Mouse (Mus musculus) brain, embryonic 14.5 days (tissue): ENCODE results near the gene 1700025G04Rik.

Experiments
- CTCF ChIP-seq: fragments of 200-500 bp; IDR thresholded peaks from 2 replicates; pipeline ENCODE4 v1.5.1; 2012; ENCODE audit warnings: inconsistent platforms, mild to moderate bottlenecking, moderate library complexity, borderline replicate concordance; ENCODE audit not compliant: insufficient read depth, insufficient read length; ENCODE audit errors: extremely low read depth
- POLR2A ChIP-seq: fragments of 200-500 bp; IDR thresholded peaks from 2 replicates; pipeline ENCODE4 v1.6.1; 2012; ENCODE audit warnings: mild to moderate bottlenecking, inconsistent platforms, borderline replicate concordance; ENCODE audit not compliant: poor library complexity, insufficient read depth, insufficient read length, severe bottlenecking; ENCODE audit errors: extremely low read depth

DNA sequence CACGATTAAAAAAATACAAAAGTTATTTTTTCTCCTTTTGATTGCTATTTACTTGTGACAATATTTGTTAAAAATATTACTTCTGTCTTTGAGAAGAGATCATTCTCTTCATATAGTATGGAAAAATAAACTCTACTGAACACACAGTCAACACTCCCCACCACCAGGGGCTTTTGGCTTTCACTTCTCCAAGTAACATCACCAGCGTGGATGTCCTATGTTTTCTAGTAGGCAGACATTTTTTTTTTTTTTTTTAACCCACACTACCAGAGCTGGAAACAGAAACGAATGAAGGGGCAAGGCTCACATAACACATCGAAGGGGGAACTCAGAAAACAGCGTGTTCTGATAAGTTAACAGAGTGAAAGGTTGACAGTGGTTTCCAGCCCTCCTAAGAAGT, 197.9 kb downstream of the 1700025G04Rik start:
- TF ChIP-seq CTCF (no peak), POLR2A (no peak)
